Mouse (Mus musculus): ENCODE measurements around the gene Mybpc3.

The Mybpc3 gene

DNA sequence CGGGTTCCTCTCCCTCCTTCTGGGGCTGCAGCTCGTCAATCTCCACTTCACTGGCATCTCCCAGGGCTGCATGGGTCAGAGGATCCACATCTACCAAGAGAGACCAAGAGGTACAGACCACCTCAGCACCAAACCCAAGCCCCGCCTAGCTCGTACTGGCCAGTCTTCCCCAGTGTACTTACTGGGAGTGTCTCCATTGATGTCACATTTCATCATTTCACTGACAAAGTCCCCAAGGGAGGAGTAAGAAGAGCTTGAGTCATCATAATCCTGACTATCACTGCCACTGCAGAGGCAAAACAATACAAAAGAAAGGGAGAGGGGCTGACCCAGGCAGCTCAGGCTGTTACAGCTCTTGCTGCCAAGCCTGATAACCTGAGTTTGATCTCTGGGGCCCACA, 49.7 kb downstream of the Mybpc3 start:
- DNase-seq (ENCODE audit: low read depth), result no peak

DNA sequence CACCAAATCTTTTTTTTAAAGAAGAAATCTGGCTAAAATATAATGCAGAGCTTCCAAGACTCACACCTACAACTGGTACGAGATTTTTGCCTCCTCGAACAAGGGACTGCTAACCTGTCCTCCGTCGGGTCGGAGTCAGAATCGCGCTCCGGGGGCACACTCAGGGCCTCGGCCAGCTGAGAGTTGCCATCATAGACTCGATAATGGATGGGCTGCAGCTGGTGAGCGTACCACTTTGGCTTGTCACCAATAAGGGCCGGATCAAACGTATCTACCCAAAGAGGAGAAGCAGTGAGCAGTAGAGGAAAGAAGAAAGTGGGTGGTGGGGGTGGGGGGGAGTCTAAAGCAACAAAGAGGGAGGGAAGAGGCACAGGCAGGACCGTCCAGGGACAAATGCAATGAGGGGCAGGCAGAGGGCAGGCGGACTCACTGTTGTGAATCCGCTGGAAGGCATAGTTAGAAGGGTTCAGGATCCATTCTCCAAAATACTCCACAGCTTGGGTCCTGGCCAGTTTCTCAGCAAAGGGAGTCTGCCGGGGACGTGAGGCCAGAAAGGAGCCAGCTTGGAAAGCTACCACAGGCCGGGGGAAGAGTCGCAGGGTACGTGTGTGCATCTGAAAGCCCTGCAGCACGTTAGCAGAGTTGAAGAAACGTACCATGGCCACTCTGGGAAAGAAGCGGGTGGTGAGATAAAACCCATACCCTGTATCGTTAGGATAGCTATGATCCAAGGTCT, 51.8 kb downstream of the Mybpc3 start:
- no peak for DNase-seq (ENCODE audit: low read depth)

DNA sequence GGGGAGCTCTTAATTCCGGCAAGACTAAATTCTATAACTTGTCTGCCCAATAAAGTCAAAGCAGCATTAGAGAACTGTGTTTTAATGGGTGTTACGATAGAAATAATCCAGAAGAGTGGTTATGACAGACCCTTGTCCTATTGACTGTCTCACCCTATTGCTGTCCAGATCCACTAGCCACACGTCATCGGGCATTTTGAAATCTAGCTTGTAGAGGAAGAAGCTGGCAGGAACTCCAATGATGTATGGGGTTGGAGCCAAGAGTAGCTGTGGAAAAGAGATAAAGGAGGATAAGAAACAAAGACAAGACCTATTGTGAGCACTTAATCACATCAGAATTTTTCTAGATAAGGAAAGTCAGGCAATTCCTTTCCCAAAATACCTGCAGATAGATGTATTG, 57.5 kb downstream of the Mybpc3 start:
- no peak for DNase-seq (ENCODE audit: low read depth)

DNA sequence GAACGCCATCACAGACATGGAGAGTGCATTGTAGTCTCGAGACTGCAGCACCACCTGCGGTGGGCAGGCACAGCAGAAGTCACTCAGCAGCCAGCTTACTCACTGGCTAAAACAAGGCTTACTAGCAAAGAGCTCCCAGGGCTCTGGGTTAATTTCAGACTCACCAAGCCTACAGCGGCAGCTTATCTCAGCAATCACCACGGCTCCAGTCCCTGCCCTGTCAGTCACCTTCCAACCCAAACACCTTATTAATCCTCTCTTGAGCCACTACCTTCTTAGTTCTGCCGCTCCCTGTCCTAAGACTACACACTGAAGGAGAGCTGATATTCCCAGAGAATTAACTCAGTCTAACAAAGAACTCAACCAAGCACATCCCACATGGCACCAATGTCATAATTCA, 58.3 kb downstream of the Mybpc3 start:
- no peak for DNase-seq (ENCODE audit: low read depth)

DNA sequence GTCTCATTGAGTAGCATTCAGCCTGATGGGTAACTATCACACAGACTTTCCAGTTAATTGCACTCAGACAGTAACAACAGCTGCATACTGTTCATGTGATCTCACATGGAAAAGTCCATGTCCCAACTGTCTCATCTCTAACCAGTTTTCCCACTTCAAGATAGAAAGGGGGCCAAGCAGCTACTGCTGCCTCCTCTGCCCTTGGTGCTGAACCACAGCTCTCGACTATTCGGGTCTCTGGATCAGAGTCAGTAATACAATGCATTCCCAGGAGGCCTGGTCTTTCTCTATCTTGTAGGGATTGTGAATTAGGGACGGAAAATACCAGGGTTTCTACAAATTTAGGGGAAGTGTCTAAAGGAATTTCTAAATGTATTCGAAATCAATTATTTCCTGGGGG, 61.9 kb downstream of the Mybpc3 start:
- no peak for DNase-seq (ENCODE audit: low read depth)

DNA sequence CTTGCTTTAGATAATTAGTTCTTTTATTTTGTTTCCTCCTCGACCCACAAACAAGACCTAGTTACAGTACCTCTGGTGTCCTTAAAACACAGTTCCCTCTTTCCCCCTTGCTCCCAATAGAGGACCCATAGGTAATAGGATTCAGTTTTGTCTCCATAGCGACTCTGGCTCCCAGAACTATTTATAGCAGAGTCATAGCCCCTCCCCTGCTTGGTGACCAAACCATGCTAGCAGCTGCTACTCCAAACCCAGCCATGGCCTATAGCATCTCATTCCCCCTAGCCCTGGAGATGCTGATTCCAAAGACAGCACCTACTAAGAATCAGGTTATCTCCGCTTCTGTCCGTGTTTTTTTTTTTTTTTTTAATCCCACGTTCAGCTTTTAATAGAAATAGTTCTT, 62.8 kb downstream of the Mybpc3 start:
- no peak for DNase-seq (ENCODE audit: low read depth)

DNA sequence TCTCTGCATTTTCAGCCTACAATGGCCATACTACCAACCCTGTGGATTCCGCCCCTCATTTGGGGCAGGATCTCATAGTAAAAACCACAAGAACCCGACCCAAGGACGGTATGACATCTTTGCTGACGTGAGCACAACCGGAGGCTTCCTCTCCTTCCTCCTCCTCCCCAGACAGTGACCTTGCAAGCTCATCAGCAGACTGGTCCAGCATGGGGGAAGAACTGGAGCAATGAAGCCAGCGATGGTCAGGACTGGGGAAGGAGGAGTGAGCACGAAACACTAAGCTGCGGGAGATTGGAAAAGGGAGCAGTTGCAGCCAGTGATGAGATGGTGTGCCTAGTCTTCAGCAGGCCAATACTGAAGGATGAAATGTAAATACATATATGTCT, 64.1 kb downstream of the Mybpc3 start:
- no peak for DNase-seq (ENCODE audit: low read depth)

DNA sequence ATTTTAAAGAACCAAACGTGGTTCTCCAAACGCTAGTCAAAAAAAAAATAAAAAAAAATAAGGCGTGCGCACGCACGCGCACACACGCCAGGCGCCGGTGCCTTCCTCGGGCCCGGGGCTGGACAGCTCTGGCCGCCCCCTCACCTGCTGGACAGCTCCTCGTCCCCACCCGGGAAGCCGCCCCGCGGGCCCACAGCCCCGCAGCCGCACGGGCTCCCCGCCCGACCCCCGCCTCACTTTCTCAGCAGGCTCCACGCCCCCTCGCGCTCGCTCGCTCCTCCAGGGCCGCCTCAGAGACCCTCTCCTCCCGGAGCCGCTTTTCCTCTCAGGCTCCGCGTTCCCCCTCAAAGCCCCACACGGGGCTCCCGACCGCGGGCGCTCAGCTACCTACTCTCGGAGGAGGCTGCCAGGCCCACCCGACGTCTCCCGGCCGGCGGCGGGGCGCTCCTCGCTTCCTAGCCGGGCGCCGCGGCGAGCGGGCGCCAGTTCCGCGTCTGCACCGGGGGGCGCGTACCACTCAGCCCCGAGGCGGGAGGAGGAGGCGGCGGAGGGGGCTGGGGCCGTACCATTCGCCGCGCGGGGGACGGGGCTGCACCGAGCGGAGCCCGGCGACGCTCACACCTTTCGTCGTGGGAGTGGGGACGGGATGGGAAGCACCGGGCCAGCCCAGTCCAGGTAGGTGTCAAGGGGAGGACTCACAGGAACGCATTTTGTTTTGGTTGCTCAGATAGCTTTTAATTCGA, 64.6 kb downstream of the Mybpc3 start:
- DNase-seq (ENCODE audit: low read depth), result no peak

DNA sequence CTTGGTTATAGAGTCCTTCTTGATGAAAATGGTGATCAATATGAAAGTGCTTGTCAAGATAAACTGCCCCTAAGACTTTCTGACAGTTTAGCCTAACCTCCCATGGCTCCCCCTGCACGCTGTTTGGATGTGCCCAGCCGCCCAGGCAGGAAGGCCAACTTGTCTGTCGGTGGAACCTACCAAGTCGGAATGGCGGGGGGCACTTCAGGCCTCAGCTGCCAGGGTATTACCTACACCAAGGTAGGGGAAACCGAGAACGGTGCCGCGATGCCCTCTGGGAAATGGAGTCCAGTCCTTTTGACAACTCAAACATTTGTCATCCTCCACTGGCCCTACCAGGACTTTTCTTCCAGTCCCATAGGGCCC, 65.2 kb downstream of the Mybpc3 start:
- DNase-seq (ENCODE audit: low read depth), result peak; percentile 98

DNA sequence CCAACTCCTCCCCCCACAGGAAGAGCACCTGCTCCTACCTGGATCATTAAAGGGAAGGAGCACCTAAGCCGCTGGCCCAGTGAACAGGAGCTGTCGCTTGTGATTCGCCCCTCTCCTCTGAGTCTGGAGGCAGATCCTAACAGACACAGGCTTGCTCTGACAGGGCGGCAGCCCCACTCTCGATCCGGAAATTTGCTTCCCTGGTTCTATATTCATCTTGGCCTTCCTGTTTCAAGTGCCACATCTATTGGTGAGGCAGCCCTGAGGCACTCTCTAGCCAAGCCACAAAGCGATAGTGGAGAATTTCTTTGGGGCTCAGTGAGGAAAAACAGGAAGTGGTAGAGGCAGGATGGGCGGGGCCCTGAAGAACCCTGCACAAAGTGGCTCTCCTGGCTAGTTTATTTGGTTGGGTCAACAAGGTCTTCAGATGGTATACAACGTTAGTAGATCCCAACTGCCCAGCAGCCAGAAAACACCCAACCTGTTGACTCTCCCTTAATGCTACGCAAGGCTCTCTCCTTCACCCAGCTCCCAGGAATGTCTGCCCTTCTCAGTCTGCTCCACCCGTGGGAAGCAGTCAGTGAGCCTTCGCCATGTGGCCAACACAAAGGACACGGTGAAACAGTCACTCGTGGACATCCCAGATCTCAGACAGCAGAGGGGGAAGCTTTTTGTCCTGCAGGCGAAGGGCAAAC, 65.9 kb downstream of the Mybpc3 start, which contains the start of gene Madd:
Gene Madd (minus strand): TSS at position 127 of the 695 bp plus-strand sequence.
- no peak for DNase-seq (ENCODE audit: low read depth)
